Mouse (Mus musculus) right cerebral cortex, postnatal 4 days (tissue): ENCODE measurements around the gene Gm28539.
"Not testable (repeated sequence)": the region's sequence is repeated elsewhere in the genome, so short reads cannot be mapped to it uniquely, and the experiment has no call there.

Experiments used
- DNase-seq: peaks from one replicate; pipeline ENCODE4 v3.0.0-alpha.2; 2022

Gene Gm28539

DNA sequence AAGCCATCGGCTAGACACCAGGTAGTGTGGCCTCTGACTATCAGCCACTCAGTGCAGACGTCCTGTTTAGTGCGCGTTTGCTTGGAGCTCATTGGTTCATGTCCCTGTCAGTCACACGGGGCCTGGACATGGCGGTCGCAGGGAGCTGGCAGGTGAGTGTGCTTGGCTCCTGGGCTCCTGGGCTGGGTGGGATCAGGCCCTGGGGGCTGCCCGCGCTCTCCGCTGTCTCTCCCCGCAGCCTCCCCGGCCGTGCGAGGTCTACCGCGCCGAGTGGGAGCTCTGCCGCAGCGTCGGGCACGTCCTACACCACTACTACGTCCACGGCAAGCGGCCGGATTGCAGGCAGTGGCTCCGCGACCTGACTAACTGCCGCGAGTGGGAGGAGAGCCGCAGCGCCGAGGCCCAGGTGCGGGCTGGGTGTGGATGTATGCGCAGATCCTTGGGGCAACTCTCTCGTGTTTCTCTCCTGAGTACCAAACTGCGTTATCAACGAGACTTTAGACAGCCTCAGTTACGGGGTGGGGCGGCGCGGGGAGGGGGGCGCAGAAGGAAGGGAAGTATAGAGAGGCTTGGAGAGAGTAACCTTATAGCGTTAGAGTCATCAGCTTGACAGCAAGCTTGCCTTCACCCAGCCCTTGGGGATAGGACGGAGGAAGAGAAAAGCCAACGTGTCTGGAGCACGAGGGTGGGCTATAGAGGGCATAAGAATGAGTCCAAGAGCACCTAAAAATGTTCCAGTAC is at the start of gene Gm28539, which contains the start of gene 2510002D24Rik:
Gene Gm28539, plus strand, starts transcription at position 117 of the 741 bp plus-strand sequence.
Gene 2510002D24Rik, plus strand, starts transcription at position 111 of the 741 bp plus-strand sequence.
- peak; percentile 91 for DNase-seq

DNA sequence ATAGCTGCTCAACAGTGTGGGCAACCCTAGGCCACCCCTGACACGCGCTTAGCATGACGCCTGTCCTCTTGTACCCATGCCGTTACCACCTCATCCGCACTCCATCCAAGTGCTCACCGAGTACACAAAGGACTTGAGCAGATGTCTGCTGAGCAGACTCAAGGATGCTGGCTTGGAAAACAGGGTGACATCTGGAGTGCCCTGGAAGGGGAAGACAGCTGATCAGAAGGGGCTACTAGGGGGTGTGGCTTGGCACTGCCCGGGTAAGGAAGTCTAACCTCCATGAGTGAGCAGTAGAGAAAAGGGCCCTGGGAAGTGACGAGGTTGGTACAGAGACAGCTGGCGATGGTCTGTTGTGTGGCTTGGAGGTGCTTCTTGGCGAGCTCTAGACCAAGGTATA is 49.7 kb upstream of the Gm28539 start:
- no peak for DNase-seq

DNA sequence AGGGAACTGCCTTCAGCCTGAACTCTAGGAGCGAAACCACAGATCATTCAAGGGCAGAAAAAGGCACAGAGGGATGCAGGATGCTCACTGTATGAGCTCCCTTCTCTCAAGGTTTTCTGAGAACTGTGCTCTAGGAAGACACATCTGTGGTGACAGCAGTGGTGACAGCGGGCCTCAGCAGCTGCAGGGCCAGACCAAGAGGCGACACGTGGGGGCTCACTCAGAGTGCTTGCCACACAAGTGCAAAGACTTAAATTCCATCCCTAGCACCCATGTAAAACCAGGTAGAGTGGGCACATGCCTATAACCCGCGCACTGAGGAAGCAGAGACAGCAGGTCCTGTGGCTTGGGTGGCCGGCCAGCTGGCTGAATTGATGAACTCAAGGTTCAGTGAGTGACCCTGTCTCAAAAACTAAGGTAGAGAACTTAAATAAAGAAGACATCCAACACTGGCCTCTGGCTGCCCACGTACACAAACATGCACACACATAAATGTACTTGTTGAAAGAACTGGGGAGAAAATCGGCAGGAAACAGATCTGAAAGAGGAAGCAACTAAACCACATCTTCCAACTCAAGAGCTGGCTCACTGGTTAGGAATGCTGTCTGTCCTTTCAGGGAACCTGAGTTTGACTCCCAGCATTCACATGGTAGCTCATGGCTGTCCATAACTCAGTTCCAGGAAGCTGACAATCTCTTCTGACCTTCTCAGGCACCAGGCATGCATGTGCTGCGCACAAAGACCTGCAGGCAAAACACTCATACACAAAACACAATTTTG is 47.6 kb upstream of the Gm28539 start:
- no peak for DNase-seq

DNA sequence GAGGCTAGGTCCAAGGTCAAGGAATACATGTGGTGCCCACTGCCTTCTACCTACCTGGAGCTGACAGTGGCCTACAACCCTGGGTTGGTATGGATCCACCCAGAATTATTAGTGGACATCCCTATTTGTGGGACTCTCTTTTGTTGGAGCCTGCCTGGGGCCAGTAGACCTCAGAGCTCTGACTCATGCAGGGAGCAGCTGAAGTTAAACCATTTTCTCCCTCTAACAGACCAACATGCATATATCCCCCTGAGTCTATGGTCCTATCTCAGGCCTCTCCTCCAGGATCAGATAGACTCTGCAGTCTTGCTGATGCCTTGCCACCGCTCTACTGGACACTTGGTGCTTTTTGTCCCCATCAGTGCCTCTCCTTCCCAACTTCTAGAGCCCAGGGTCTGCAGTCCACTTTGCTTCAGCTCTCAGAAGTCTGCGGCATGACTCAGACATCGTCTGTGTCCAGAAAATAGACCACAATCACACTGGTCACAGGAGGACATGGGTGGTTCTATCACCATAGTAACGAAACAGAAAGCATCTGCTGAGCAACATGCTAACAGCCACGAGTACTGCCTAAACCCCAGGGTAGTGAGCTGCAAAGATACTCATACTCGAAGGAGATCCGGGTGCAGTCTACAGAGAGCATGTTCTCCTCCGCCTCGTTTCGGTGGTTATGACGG is 41.0 kb upstream of the Gm28539 start:
- DNase-seq = no peak

DNA sequence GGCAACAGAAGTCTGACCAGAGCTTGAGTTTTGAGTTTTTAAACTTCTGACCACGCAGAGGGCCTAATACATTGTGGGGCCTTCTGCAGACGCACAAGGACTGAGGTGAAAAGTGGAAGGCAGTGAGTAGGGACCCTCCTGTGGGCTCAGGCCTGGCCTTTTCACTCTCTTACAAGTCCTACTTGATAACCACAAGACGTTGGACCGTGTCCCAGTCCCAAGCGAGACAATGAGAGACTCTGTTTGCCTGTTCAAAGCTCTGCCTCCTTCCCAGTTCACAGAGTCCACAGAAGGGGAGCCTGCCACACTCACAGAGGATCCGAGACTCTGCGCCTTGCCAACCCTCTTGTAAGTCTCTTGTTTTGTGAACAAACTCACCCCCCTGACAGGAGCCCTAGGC is 39.7 kb upstream of the Gm28539 start:
- DNase-seq = no peak

DNA sequence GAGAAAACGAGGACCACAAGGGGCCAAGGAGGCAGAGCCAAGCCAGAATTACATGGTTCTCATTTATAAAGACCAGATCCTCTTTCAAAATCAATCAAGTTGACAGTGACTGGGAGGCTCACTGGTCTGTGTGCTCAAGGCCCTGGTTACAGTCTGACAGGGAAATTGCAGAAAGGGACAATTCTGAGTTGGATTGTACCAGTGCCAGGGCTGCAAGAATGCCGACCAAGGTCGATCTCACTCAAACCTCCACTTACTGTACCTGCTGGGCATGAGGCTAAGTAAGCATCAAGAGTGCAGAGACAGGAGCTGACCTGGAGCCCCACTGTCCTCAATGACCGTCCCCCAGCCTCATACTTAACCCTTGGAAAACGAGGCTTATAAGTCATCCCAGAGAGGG is 38.2 kb upstream of the Gm28539 start:
- DNase-seq = no peak

DNA sequence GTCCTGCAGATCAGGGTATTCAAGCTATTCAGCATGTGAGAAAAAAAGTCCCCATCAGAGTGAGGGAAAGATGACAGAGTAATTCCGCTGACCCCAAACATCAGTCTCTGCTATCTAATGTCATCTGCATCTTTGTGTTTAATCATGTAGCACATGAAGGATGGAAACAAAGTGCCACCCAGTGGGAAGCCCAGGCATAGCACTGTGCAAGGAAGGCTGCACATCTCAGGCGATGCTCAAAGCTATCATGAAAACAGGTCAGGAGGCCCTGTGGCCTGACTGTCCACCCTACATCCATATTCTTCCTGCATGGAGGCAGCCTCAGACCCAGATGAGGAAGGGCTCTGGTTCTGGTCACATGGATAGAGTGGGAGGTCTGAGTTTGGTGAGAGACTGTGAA is 37.5 kb upstream of the Gm28539 start:
- DNase-seq = peak; percentile 71

DNA sequence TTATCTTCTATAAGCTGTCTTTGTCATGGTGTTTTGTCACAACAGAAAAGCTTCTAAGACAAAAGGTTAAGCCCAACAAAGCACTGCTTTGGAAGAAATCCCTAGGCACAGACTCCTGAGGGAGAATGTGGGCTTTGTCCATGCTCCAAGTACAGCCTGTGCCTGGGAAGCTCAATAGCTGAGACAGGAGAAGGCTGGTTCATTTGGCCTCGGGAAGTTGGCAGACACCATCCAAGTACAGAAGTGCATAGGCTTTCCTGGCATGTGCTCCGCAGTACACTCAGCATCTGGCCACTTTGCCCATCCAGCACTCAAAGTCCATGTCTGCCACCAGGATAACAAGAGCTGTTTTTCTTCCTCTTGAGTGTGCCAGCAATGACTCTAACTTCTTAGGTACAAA is 30.6 kb upstream of the Gm28539 start:
- no peak for DNase-seq

DNA sequence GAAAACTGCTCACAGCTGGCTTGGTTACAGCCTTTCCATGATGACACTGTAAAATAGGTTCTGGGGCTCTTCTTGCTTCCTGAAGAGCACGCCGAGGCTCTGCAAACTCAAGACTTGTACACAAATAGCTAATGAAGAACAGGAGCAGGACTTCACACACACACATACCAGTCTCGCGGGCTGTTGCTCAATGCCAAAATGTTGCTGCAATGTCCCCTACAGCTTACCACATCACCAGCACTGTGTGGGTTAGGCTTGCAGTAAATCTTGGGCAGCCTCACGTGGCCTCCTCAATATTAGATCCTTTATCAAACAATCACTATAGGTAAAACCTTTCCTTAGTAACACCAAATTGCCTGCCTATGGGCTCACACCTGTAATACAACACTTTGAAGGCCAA is 27.4 kb upstream of the Gm28539 start:
- no peak for DNase-seq

DNA sequence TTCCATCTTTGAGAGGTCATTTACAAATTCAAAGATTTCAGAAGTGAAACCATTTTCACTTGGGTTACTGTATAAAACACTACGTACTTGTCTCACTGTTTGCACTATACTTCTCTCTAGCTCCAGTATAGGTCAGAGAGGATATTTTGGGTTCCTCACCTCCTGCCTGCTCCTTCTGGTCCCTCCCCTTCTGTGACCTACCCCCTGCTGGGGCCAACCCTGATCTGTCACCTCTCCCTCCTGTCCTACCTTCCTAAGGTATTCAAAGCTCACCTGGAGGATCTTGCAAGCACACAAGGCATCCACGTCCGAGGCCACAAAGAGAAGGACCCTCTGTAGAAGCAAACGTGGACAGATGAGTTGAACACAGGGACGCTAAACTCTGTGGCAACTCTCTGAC is 25.4 kb upstream of the Gm28539 start:
- DNase-seq = no peak

DNA sequence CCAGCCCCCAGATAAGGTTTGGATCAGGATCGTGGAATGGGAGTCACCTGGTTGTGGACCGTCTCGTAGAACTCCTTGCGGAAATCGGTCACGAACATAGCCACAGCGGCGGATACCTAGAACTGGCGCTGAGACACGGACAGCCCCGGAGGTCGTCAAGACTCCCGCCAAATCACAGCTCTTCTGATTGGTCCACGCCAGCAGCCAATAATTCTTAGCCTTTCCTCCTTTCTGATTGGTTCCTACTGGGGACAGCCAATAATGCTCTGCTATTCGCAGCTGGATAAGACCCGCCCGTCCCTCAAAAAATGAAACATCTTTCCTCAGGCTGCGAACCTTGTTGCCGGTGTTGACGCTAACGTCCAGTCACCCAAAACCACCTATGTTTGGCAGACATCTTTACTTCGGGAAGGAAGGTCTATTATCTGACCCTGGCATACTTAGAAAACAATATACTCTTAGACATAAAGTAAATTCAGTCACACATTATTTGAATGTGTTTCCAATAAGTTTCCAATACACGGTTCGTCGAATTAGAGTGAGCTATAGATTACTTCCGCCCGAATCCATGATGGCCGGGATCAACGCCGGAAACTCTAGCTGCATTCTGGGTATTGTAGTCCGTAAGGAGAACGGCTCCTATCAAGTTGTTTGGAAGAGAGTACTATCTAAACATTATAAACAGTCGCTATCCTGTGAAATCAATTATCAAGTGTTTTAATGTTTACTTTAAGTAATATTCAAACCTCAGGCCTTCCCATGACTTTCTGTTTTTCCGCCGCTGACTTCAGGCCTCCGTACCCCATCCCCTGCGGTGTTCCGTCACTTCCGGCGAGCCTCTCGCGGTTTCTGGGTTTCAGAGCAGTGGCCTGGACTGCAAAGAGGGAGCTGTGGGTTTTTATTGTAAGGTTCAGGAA is 24.7 kb upstream of the Gm28539 start, which contains the start of the genes Ufd1 and Cdc45:
Gene Ufd1, plus strand, starts transcription at position 312 of the 917 bp plus-strand sequence.
Gene Cdc45, minus strand, starts transcription at position 520 of the 917 bp plus-strand sequence.
- peak; percentile 76 for DNase-seq

DNA sequence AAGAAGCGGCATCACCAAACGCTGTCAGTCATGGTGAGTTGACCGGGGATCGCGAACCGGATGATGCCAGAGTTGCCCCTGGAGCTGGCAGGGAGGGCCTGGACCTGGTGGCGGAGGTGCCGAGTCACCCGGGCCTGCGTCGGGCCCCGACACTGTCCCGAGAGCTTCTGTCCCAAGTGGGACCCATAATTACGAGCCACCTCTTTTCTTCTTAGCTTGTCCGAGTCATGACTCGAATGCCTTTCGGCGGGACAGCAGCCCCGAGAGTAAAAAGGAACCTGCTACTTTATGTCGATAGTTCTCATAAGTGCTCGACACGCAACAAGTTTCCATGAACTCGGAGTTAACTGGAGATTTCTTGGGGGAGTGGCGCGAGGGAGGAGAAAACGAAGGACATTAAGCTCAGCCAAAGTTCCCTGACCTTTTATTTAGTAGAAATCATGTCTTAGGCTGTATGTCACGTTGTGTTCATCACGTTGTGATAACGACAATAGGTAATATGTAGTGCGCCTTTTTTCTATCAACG is 23.9 kb upstream of the Gm28539 start:
- DNase-seq = no peak

DNA sequence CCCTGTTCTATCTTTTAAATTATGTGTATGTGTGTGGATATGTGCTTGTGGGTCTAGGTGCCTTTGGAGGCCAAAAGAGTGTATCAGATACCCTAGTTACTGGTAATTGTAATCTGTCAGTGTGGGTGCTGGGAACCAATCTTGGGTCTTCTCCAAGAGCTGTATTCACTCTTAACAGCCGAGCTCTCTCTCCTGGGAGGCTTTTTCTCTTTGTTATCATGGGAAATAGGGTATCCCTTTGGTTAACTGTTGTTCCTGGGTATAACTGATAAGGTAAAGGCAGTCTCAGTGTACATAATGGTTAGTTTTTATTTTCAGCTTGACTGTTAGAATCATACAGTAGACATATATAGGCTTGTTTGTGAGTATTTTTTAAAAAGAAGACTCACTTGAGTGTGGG is 14.0 kb upstream of the Gm28539 start:
- DNase-seq = no peak

DNA sequence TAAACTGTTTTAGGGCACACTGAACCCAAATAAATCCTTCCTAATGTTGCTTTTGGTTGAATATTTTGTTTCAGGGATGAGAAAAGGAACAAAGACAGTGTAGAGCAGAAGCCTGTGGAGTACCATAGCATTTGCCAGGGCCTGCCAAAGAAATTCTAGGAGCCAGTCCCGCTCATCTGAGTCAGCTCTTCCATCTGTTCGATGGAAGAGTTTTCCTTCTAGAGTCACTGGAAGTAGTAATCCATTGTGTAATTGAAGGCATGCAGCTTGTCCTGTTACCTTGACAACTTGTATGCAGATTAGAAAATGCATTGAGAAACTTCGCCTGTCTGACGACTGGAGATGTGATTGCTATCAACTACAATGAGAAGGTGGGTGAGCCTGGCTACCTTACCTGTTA is 13.5 kb upstream of the Gm28539 start:
- no peak for DNase-seq

DNA sequence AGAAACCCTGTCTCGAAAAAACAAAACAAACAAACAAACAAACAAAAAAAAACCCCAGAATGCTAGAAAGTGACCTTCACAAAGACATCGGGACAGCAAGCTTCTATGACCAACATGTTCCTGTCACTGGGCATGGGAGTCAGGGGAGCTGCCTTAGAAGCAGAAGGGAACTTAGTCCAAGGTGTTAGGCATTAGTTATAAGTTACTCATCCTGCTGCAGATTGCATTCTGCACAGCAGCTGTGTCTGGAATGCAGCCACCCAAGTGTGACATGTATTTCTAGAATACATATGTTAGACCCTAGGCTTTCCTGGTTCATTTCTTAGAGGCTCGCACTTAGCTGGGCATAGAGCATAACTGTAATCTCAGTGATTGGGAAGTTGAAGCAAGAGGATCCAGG is 7.8 kb upstream of the Gm28539 start:
- no peak for DNase-seq

DNA sequence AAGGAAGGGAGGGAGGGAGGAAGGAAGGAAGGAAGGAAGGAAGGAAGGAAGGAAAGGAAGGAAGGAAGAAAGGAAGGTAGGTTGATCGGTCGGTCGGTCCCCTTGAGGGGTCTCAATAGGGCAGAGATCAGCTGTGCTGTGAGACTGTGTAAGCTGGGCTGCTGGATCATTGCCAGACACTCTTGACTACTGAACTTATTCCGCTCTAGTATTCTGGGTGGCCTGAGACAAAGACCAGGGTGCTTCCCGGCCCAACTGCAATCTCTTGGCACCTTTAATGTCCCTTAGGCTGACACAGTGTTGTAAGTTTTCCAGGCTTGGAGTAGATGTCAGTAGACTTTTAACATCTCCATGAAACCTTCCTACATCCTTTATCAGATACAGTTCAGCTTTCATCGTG is 7.3 kb upstream of the Gm28539 start:
- DNase-seq = no peak

DNA sequence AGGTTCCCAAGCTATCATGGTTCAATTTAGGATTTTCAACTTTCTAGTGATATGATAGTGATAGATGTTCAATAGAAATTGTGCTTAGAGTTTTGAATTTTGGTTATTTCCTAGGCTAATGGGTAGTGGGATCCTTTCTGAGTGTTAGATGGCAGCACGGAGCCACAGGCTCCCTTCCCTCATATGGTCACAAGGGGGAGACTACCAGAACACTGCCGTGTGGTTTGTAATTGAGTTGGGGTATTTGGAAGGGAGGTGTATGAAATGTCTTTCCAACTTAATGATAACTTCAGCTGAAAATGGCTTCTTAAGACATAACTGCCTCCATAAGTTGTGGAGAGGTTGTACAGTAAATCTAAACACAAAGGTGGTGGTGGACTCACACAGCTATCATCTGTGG is 2.9 kb upstream of the Gm28539 start:
- no peak for DNase-seq

DNA sequence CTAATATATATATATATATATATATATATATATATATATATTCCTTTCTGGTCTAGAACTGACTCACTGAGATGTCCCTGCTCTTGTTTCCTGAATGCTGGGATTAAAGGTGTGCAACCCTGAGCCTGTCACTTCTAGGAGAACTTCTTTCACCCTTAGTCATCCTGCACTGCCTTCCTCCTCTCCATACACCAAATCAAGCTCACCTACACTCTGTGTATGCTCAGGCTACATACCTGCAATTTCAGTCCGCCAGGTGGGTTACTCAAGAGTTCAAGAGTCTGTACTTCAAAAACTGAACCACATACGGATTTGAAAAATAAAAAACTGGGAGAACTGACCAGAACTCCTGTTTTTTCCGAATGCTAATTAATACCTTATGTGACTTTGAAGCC is 314 bp upstream of the Gm28539 start:
- no peak for DNase-seq

DNA sequence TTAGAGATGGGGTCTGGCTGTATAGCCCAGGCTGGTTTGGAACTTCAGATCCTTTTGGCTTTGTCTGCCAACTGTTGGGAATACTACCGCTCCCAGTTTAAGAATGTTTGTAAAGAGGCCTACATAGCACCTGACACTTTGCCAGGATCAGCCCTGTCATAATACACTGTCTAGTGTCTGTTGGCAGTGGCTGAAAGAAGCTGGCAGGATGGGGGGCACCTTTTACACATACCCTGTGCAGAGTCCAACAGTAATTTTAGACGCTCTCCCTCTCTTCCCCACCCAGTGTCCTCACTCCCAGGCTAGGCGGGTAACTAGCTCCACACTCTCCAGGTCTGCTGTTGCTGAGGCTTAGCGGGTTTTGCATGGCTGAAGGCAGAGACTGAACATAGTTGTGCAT is 2.0 kb downstream of the Gm28539 start:
- no peak for DNase-seq

DNA sequence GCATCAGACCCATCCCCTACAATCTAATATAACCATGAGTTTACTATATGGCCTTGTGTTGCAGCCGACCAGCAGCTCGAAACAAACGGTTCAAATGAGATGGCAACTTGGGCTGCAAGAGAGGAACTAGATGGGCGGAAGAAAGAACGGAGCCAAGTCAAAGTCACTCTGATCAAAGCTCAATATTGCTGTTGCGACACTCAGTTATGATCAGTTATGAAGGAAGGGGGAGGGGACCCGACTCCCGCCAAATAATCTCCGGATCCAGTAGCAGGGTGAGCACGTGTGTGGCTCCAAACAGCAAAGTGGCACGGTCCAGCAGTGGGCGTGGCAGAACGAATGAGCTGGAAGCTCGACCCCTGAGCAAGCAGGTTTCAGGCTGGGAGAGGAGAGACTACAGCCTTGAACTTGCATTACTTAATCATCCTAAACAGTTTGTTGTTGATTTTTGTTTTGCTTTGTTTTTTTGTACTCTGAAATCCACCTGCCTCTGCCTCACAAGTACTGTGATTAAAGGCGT is 10.0 kb downstream of the Gm28539 start:
- DNase-seq = no peak

DNA sequence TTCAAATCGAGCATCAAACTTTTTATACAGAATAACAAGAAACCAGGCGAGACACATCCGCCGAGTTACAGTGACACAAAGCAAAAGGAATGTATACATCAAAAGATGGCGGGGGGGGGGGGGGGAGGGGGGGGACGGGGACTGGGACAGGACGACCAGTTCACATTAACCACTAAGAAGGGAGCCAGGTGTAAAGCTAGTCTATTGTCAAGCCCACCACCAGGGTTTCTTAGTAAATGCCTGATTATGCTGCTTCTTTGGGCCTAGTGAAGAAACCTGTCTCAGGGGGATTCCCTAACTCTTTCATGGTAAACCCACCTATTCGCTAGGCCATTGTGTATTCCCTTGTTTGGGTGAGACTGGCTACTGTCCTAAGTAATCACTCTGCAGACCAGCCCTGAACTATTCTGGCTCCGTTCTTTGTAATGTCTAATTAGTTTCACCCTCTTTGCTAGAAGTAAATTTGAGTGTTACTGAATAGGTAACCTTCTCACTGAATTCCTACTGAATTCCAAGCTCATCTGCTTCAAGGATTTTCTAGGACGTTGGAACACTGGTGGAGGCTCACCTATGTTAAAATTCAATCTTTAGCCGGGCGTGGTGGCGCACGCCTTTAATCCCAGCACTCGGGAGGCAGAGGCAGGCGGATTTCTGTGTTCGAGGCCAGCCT is 13.3 kb downstream of the Gm28539 start:
- not testable (repeated sequence) for DNase-seq
